Mouse (Mus musculus) monocyte, adult 5-6 weeks (primary cell): ENCODE data around the gene Pkd1l2. TPM values are rescaled to one million over a fixed set of nuclear protein-coding genes. Genes with fewer than 3 reads are reported as not detected.

Experiments
- total RNA-seq: library from RNA; stranded (forward); fragments of 200-1000, 200-491, 200-594 nt; gene quantifications from 3 replicates; pipeline ENCODE4 v1.2.3, GENCODE M21; 2017

The Pkd1l2 gene
- total RNA-seq, 1 experiment from 2014 or later, result 2.5 TPM

Other genes starting within 250 kb of the Pkd1l2 start
- gene Cmc2, start 161.0 kb downstream of the Pkd1l2 start, total RNA-seq, result 4.8 to 15.3 TPM (median 11.9 TPM) in 3 replicates
- gene Cenpn, start 160.7 kb downstream of the Pkd1l2 start, total RNA-seq, result 0.58 to 1.9 TPM (median 1.1 TPM) in 3 replicates
- 20.7 to 30.9 TPM (median 25.9 TPM) in 3 replicates for gene Atmin, start 139.1 kb downstream of the Pkd1l2 start, total RNA-seq
- gene 1700030J22Rik, start 103.5 kb downstream of the Pkd1l2 start, total RNA-seq, result 0.29 to 1.3 TPM in 2 of 3 replicates, not detected in the other
- 9.1 to 13.1 TPM (median 10.7 TPM) in 3 replicates for gene Gcsh, start 88.9 kb downstream of the Pkd1l2 start, total RNA-seq
- 0.95 TPM in 1 of 3 replicates, not detected in the others for gene Bco1, start 13.4 kb upstream of the Pkd1l2 start, total RNA-seq
- 2.3 to 6.9 TPM (median 2.6 TPM) in 3 replicates for gene Gan, start 75.7 kb upstream of the Pkd1l2 start, total RNA-seq
- 27.4 to 61.1 TPM (median 27.9 TPM) in 3 replicates for gene Cmip, start 174.6 kb upstream of the Pkd1l2 start, total RNA-seq